Mouse (Mus musculus) layer of hippocampus, adult 9-10 months (tissue): Measurements from ENCODE around the gene Stk40.

Experiments used
- DNase-seq: peaks from one replicate; pipeline ENCODE4 v3.0.0; 2022; ENCODE audit warnings: low spot score

Stk40 gene

GRCm38 (mm10) chr4:126099365-126099764 is 4.4 kb upstream of the Stk40 start:
- no peak for DNase-seq

GRCm38 (mm10) chr4:126100764-126101163 is 3.0 kb upstream of the Stk40 start:
- no peak for DNase-seq

GRCm38 (mm10) chr4:126102061-126102841 is 1.5 kb upstream of the Stk40 start:
- no peak for DNase-seq

GRCm38 (mm10) chr4:126103057-126103581 is 638 bp upstream of the Stk40 start:
- DNase-seq: peak; percentile 77

- DNase-seq: no peak
Measured at GRCm38 (mm10) chr4:126104261-126105075, 711 bp downstream of the Stk40 start.

GRCm38 (mm10) chr4:126105131-126105783 is 1.5 kb downstream of the Stk40 start:
- DNase-seq: no peak

- no peak for DNase-seq
Measured at GRCm38 (mm10) chr4:126108061-126108740, 4.4 kb downstream of the Stk40 start.

- no peak for DNase-seq
Measured at GRCm38 (mm10) chr4:126109613-126110373, 6.0 kb downstream of the Stk40 start.

DNA sequence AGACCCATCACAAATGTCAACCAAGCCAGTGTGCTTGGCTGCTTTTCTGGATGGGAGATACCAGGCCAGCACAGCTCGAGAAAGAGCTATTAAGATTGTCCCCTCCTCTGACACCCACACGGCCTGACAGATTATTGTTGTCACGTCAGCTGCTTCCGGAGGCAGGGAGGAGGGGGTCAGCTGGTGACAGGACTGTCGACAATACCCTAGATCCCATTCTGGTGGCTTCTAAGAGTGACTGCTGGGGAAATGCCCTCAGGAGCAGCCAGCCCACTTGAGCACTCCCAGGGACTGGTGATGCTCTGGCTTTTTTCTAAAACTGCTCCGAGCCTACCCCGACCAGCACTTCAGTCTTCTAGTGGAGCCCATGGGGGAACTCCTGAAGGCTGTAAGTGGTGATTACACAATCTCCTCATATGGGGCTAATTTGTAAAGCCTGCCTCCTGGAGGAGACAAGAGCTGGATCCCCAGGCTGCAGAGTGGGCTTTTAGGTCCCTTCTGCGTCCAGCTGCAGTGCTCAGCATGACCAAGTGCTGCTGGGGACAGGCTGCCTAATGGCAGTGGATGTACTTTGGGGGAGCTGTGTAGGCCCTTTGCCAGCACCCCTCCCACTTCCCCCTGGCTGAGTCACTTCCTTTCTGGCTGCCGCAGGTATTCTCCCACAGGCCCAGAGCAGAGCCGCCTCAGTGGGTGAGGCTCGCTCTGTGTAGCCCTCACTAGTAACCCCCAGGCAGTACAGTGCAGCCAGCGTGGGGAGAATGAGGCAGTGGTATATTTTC is 6.8 kb downstream of the Stk40 start:
- no peak for DNase-seq

DNA sequence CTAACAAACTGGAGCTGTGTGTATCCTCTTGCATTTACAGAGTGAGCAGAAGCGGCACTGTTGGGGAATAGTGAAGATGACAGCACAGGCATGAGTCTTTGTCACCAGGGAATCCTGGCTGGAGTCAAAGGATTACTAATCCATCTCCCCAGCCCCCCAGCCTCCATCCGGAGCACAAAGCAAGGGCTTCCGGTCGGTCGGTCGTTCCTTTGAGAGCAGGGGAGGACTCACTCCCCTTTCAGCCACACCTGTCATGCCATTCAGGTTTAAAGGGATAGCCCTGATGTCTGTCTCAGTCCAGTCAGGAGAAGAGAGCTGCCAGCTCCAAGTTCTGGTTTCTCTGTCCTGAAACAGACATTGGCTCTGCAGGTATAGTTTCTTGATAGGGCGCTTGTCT is 7.4 kb downstream of the Stk40 start:
- DNase-seq: no peak

- no peak for DNase-seq
Measured at GRCm38 (mm10) chr4:126113243-126113642, 9.5 kb downstream of the Stk40 start.

GRCm38 (mm10) chr4:126113943-126114342 is 10.2 kb downstream of the Stk40 start:
- no peak for DNase-seq

DNA sequence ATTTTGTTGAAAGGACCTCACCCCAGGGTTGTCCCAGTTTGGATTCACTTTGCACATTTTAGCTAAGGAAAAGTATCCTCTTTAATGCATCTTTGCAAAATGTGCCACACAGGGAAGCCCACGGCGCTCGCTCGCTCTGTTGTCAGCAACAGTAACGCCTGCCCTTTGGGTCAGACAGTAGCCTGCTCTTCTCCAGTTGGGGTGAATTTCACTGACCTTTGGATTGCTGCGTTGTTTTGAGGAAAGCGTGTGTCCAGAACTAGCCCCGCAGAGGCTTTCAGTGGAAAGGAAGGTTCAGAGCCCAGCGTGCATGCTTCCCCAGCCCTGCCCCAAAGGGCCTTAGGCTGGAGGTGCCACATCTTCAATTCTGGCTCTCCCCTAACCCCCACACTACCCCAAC is 11.7 kb downstream of the Stk40 start:
- DNase-seq: no peak

DNA sequence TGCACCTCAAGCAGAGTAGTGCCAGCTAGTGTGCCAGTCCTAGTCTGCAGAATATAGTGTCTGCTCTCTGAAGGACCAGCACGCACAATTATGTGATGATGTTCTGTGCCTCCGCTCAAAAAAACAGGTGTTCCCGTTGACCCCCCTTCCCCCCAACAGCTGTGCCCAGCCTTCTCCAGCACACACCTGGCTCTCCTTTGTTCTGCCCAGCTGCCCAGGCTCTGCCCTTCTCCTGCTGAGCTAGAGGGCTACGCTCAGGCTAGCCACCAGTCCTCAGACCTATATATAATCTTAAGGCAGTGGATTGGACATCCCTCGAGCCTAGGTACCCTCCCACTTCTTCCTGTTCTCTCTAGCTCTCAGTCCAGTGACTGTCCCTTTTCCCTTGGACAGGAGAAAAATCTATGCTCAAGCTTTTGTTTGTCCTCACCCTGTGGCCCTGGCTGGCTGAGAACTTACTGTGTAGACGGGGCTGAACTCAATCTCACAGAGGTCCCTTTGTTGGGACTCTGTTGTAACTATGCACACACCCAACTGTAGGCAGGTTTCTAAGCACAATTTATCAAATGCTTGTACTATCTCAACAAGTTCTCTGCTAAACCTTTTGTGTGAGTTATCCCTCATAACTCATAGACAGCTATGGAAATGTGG is 12.2 kb downstream of the Stk40 start:
- DNase-seq: no peak

DNA sequence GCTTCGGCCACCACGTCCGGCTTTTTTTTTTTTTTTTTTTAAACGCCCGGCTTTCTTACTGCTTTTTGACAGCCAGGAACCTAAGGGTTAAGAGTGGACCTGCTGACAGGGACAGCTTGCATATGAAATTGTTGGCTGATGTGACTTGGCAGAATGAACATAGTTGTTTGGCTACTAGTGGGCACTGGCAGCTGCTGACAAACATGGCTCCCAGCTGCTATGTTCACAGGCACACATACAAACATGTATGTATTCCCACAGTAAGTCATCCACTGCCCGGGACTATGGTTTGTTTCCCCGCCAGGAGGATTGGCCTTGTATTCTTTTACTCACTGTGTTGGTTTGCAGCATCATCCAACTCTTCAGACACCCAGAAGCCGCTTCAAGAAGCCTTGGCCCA is 13.4 kb downstream of the Stk40 start:
- DNase-seq: no peak

DNA sequence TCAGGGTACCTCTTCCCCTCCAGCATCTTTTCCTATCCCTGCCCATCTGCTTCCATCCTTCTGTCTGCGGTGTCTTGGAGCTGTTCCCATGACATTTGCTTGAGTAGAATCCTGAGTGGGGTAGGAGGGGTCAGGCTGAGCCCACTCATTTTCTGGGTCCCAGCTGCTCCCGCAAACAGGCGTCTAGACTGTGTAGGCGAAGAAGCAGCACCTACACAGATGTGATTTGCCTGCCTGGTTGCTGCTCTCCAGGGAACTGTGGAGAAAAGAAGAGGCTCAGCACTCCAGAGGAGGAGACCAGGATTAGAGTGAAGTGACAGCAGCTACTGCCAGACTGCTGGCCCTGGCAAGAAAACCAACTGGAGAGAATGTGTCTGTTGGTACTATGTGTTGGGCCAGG is 14.9 kb downstream of the Stk40 start:
- DNase-seq: no peak

- DNase-seq: no peak
Measured at GRCm38 (mm10) chr4:126119051-126119450, 15.3 kb downstream of the Stk40 start.

DNA sequence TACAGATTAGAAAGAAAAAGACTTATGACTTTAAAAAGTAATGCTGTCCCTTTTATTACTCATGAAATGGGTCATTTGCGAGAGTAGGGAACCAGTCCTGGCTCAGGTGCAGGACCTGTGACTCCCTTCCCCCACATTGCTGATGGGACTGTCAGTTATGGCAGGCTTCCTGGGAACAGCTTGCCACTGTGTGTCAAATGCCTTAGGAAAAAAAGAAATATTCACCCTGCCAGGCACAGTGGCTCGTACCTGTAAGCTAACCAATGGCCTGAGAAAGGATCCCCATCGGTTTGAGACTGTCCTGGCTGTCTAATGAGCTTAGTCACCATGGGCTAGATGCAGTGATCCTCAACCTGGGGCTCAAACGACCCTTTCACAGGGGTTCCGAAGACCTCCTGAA is 16.3 kb downstream of the Stk40 start:
- DNase-seq: no peak

DNA sequence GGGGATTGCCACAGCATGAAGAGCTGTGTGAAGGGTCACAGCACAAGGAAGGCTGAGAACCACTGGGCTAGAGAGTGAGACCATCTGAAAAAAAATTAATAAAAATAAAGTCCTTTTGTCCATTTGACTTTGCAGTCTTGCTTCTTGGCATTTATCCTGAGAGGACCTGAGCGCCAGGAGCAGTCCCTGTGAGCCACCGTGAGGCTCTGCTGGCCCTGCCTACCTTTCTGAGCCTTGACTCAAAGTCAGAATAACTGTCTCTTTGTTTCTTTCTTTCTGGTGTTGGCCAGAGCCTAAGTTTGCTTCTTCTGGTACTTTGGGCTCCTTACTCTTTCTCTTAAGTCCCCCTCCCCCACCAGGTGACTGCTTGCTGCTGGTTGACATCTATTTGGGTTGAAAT is 16.7 kb downstream of the Stk40 start:
- DNase-seq: no peak
